In genomic region chr8:26608001-26608400, GRCm38 (mm10) we compare ENCODE assay signal across 17 mouse cellular contexts.
"Had no signal": no experiment of that assay in that cellular context is flagged by ENCODE, and none has a peak within 500 bp of the region (broad histone marks: within the 10 kb centered on the region; RNA-seq: fewer than 3 reads in every experiment).

No protein-coding gene starts in this region.

- DNase-seq: gastrocnemius, adult 2 months; gastrocnemius, postnatal 10 days; gastrocnemius, postnatal 25 days; heart, adult 2 months; heart, postnatal 4 days; kidney, adult 18-20 months; kidney, adult 8-10 months; kidney, postnatal 10 days; kidney, postnatal 25 days; kidney, postnatal 4 days; liver; liver, embryonic 13.5 days had no signal

- ATAC-seq: forebrain, embryonic 16.5 days; hindbrain, embryonic 16.5 days; inflammation-experienced regulatory T-cells, adult 6 months; intestine, embryonic 15.5 days; intestine, postnatal 0 days had no signal
